Mouse (Mus musculus) neural tube, embryonic 13.5 days (tissue): ENCODE measurements around the gene Etv5. TPM values are rescaled to one million over a fixed set of nuclear protein-coding genes. Genes with fewer than 3 reads are reported as not detected.

Experiments used
- ATAC-seq: fragments of 200-750 bp; cut with Nextera tagmentation; 2 replicates; pipeline ENCODE4 v1.8.0; 2017; ENCODE audit warnings: low read depth, mild to moderate bottlenecking, moderate TSS enrichment, moderate library complexity
- H3K27ac ChIP-seq: fragments of 300-500 bp; sonication (generic); replicated peaks from 2 replicates; pipeline ENCODE4 v1.5.1; 2015; ENCODE audit warnings: moderate library complexity, mild to moderate bottlenecking, inconsistent platforms
- H3K27me3 ChIP-seq: fragments of 300-500 bp; sonication (generic); 2 replicates; pipeline ENCODE4 v1.6.1; 2015; ENCODE audit warnings: mild to moderate bottlenecking, inconsistent platforms
- H3K36me3 ChIP-seq: fragments of 300-500 bp; sonication (generic); 2 replicates; pipeline ENCODE4 v1.6.1; 2015; ENCODE audit warnings: mild to moderate bottlenecking, inconsistent platforms
- H3K4me1 ChIP-seq: fragments of 300-500 bp; sonication (generic); replicated peaks from 2 replicates; pipeline ENCODE4 v1.6.1; 2015; ENCODE audit warnings: inconsistent platforms
- H3K4me2 ChIP-seq: fragments of 300-500 bp; sonication (generic); 2 replicates; pipeline ENCODE4 v1.6.1; 2015; ENCODE audit warnings: inconsistent platforms, mild to moderate bottlenecking, moderate library complexity
- H3K4me3 ChIP-seq: fragments of 300-500 bp; sonication (generic); 2 replicates; pipeline ENCODE4 v1.5.1; 2015; ENCODE audit warnings: mild to moderate bottlenecking, inconsistent platforms
- H3K9ac ChIP-seq: fragments of 300-500 bp; sonication (generic); 2 replicates; pipeline ENCODE4 v1.6.1; 2015; ENCODE audit warnings: moderate library complexity, mild to moderate bottlenecking, inconsistent platforms
- H3K9me3 ChIP-seq: fragments of 300-500 bp; sonication (generic); 2 replicates; pipeline ENCODE4 v1.6.1; 2016; ENCODE audit warnings: inconsistent platforms
- WGBS: fragments of 180-500 bp; shearing (Covaris S2); methylation state at CpG from one replicate; pipeline ENCODE4 v1.1.7; 2015; 5-methylcytosine and 5-hydroxymethylcytosine counted together
- polyA plus RNA-seq: library from polyadenylated mRNA; unstranded; fragments of >200 nt; fragmentation: Nextera tagmentation; extraction: Ambion mirVana; gene quantifications from 2 replicates; pipeline ENCODE4 v1.2.1, GENCODE M21; 2015

Etv5 gene
- polyA plus RNA-seq, 1 experiment from 2014 or later = 28.1 TPM

DNA sequence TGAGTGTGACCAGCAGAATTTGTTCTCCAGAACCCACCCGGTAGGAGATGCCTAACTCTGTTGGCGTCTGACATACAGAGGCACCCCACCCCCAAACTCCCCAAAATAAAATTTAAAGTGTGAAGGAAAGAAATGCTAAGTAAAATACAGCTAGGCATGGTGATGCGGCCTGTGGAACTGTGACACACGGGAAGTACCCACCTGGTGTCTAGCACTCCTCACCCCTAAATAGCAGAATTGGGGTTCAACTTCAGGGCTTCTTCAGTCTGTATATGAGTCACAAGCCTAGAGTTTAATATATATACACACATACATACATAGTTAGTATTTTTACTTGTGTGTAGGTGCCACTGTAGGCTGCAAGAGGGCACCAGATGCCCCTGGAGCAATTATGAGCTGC is 32.8 kb downstream of the Etv5 start:
- Histone ChIP-seq H3K9ac (no peak overlapping the region), H3K4me3 (no peak overlapping the region), H3K27ac (no peak overlapping the region), H3K9me3 (no peaks in the 10 kb centered on the region), H3K4me2 (no peak overlapping the region), H3K27me3 (no peaks in the 10 kb centered on the region), H3K4me1 (peaks cover 8% of the 10 kb centered on the region), H3K36me3 (no peaks in the 10 kb centered on the region)
- 90% methylated on average over 4 of the region's 4 CpGs for WGBS
- ATAC-seq = no peak

DNA sequence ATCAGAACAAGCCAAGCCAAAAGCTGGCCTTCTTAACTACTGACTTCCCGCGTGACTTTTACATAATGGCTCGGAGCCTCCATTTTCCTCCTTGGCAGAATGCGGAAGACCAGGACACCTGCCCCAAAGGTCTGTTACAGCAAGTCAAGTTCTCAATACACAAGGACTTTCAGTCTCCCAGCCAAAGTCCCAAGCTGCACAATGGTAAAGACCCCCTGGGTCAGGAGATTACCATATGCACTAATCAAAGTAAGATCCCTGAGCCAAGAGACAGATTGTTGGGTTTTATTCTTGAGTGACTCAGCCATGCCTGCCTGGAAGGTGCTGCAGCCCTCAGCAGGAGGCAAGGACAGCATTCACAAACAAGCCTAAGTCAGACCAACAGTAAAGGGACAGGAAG is 33.5 kb downstream of the Etv5 start:
- no peak for ATAC-seq
- H3K36me3 ChIP-seq = no peaks in the 10 kb centered on the region
- no peak overlapping the region for H3K9ac ChIP-seq
- H3K9me3 ChIP-seq = no peaks in the 10 kb centered on the region
- WGBS = 84% methylated on average over 4 of the region's 4 CpGs
- no peak overlapping the region for H3K4me3 ChIP-seq
- no peaks in the 10 kb centered on the region for H3K27me3 ChIP-seq
- H3K4me2 ChIP-seq = no peak overlapping the region
- H3K4me1 ChIP-seq = peaks cover 3% of the 10 kb centered on the region; the same call in 1 of the 2 replicates
- no peak overlapping the region for H3K27ac ChIP-seq

DNA sequence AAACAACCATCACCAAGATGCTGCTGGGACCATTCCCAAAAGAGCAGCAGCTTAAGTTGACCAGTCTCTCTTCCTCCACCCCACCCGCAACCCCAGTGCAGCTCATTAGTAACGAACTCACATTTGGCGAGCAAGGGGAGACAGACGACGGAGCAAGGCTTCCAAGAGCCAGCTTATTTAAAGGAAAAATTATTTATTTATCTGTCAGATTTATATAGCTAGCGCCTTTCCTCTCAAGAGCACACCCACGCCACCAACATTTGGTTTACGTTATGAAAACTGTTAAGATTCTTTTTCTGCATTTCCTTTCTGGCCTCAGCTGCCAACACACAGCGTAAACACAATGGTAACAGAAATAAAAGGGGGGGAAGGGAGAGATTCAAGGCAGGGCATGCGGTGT is 34.0 kb downstream of the Etv5 start:
- no peak for ATAC-seq
- H3K27me3 ChIP-seq = no peaks in the 10 kb centered on the region
- H3K36me3 ChIP-seq = no peaks in the 10 kb centered on the region
- H3K9ac ChIP-seq = no peak overlapping the region
- H3K4me1 ChIP-seq = peaks cover 3% of the 10 kb centered on the region; the same call in 1 of the 2 replicates
- H3K4me3 ChIP-seq = no peak overlapping the region
- no peak overlapping the region for H3K27ac ChIP-seq
- 81% methylated on average over 10 of the region's 10 CpGs for WGBS
- no peak overlapping the region for H3K4me2 ChIP-seq
- H3K9me3 ChIP-seq = no peaks in the 10 kb centered on the region

DNA sequence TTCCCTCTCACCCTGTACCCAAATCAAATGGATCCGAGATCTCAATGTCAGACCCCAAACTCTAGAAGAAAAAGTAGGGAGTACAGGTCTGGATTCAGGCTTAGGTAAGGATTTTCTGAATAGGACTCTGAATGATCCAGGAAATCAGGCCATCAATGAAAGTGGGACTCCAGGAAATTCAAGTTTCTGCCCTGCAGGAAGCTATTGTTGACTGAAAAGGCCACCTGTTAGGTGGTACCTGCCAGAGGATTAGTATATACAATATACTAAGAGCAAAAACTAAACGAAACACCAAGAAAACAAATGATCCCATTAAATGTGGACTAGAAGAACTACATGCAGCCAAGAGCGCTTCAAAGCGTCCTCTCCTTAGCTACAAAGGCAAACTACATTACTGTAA is 35.8 kb downstream of the Etv5 start:
- H3K4me1 ChIP-seq = peaks cover 3% of the 10 kb centered on the region; the same call in 1 of the 2 replicates
- H3K9ac ChIP-seq = no peak overlapping the region
- no peaks in the 10 kb centered on the region for H3K9me3 ChIP-seq
- H3K4me3 ChIP-seq = no peak overlapping the region
- 93% methylated on average over 4 of the region's 4 CpGs for WGBS
- no peak overlapping the region for H3K4me2 ChIP-seq
- H3K36me3 ChIP-seq = no peaks in the 10 kb centered on the region
- no peak for ATAC-seq
- no peak overlapping the region for H3K27ac ChIP-seq
- no peaks in the 10 kb centered on the region for H3K27me3 ChIP-seq

DNA sequence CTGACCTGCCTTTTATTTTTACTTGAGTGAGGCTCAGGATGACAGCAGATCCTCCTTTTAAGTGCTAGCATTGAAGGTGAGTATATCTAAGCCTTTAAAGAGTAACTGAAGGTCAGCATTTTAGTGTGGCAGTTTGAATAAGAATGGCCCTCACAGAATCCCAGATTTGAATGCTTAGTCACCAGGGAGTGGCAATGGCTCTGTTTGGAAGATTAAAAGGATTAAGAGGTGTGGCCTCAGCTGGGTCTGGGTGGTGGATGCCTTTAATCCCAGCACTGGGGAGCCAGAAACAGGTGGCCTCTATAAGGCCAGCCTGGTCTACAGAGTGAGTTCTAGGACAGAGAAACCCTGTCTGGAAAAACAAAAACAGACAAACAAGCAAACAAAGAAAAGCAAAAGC is 36.9 kb downstream of the Etv5 start:
- Histone ChIP-seq H3K36me3 (no peaks in the 10 kb centered on the region), H3K4me1 (peaks cover 3% of the 10 kb centered on the region; the same call in 1 of the 2 replicates), H3K27me3 (no peaks in the 10 kb centered on the region), H3K9ac (no peak overlapping the region), H3K4me2 (no peak overlapping the region), H3K27ac (no peak overlapping the region), H3K9me3 (no peaks in the 10 kb centered on the region), H3K4me3 (no peak overlapping the region)
- ATAC-seq = no peak

DNA sequence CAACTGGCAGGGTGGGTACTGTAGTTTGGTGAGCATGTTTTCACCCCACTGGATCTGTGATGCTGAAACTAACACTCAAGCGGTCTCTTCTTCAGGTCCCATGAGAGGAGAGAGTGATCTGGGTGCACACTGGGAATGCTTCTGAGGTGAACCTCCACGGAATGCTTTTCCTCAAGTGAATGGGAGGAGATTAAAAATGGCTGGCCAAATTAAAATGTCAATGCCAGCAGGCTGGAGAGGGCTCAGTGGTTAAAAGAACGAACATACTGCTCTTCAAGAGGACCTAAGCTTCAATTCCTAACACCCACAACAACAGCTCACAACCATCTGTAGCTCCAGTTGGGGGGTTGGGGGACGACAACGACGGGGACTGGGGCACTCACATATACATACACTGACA is 39.3 kb downstream of the Etv5 start:
- Histone ChIP-seq H3K4me2 (no peak overlapping the region), H3K9me3 (no peaks in the 10 kb centered on the region), H3K27me3 (no peaks in the 10 kb centered on the region), H3K27ac (no peak overlapping the region), H3K4me3 (no peak overlapping the region), H3K9ac (no peak overlapping the region), H3K36me3 (no peaks in the 10 kb centered on the region), H3K4me1 (no peaks in the 10 kb centered on the region)
- 83% methylated on average over 6 of the region's 6 CpGs for WGBS
- no peak for ATAC-seq

DNA sequence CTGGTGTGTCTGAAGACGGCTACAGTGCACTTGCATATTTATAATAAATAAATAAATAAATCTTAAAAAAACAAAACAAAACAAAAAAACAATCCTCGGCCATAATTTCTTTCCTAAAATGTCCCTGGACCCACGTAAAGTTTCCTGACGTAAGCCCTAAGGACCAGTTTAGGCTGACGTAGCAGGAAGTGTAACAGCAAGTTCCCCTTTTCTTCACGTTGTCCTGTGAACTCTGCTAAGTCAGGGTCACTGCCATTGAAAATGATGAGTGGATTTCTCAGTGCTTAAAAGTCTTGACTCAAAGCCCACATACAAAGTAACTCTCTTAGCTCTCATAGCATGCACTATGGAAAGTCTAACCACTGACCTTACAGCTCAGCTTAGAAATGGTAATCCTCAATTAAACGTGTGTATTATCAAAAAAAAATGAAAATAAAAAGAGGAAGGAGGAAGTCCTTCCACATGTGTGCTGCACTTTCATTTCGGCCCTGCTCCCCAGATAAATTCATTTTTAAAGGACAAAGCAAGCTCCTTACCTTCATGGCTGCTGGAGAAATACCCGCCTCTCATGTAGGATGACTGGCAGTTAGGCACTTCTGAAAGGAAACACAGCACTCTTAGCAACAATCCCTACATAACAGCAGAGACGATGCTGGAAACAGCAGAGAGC is 40.6 kb downstream of the Etv5 start:
- no peaks in the 10 kb centered on the region for H3K9me3 ChIP-seq
- H3K27me3 ChIP-seq = no peaks in the 10 kb centered on the region
- H3K4me2 ChIP-seq = no peak overlapping the region
- no peak overlapping the region for H3K9ac ChIP-seq
- H3K36me3 ChIP-seq = no peaks in the 10 kb centered on the region
- 89% methylated on average over 10 of the region's 10 CpGs for WGBS
- ATAC-seq = no peak
- H3K27ac ChIP-seq = no peak overlapping the region
- no peaks in the 10 kb centered on the region for H3K4me1 ChIP-seq
- H3K4me3 ChIP-seq = no peak overlapping the region

DNA sequence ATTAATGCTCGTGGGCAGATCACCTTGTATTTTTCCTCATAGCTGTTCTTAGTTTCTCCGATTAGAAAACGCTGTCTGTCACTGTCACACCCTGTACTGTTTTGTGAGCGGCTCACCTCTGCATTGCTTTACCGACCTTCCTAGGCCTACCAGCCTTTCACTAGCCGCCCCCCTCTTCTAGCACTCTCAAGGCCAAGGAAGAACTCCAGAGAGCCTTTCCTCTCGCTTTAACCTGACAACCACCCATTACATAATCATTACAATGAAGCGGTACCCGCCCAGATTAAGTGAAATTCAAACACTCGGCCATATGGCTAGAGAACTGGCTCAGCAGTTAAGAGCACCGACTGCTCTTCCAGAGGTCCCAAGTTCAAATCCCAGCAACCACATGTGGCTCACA is 41.2 kb downstream of the Etv5 start:
- WGBS = 88% methylated on average over 11 of the region's 11 CpGs
- no peak overlapping the region for H3K4me3 ChIP-seq
- H3K27ac ChIP-seq = no peak overlapping the region
- H3K36me3 ChIP-seq = no peaks in the 10 kb centered on the region
- H3K9ac ChIP-seq = no peak overlapping the region
- H3K4me2 ChIP-seq = no peak overlapping the region
- no peaks in the 10 kb centered on the region for H3K4me1 ChIP-seq
- no peaks in the 10 kb centered on the region for H3K9me3 ChIP-seq
- ATAC-seq = no peak
- H3K27me3 ChIP-seq = no peaks in the 10 kb centered on the region

DNA sequence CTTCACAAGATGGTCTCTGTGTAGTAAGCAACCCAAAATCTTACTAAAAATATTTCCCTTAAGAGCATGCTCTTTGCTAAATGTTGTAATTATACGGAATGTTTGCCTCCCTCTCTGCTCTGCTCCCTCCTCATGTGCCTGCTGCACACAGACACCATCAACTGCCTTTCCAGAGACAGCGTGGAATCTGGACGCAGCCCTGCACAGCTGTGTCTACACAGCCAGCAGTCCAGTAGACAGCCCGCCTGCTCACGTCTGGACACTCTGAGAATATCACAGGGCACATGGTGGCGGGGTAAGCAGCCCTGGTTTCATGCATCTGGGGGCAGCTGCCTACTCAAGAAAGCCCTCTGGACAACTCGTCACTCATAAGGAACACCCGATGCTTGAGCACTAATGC is 43.1 kb downstream of the Etv5 start:
- H3K36me3 ChIP-seq = no peaks in the 10 kb centered on the region
- WGBS = 80% methylated on average over 8 of the region's 8 CpGs
- no peaks in the 10 kb centered on the region for H3K9me3 ChIP-seq
- no peaks in the 10 kb centered on the region for H3K4me1 ChIP-seq
- no peak for ATAC-seq
- H3K4me3 ChIP-seq = no peak overlapping the region
- no peak overlapping the region for H3K9ac ChIP-seq
- no peaks in the 10 kb centered on the region for H3K27me3 ChIP-seq
- H3K4me2 ChIP-seq = no peak overlapping the region
- no peak overlapping the region for H3K27ac ChIP-seq

DNA sequence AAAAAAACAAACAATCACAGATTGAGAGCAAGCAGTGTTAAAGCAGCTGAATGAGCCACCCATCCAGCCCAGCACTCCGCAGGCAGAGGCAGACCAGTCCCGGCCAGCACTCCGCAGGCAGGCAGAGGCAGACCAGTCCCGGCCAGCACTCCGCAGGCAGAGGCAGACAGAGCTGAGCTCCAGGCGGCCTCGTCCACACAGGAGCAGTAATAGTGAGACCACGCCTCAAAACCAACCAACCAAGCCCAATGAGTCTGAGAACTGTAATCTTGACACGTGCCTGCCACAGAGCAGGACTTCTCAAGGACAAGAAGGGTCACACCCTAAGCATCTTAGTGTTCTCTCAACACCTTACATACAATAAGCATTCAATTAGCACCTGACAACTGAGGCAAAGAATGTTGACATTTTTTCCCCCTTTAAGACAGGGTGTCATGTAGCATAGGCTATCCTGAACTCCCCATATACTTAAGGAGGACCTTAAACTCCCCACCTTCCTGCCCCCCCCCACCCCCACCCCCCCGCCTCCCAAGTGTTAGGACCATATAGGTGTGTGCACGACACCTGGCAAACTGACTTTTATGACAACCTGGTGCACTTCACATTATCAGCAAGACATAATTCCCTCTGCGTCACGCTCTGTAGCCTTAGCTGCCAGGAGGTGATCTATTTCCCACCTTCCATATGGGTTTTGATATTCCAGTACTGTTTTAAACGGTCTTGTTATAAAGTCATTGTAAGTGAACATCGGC is 44.2 kb downstream of the Etv5 start:
- no peak for ATAC-seq
- WGBS = 78% methylated on average over 15 of the region's 15 CpGs
- no peaks in the 10 kb centered on the region for H3K9me3 ChIP-seq

DNA sequence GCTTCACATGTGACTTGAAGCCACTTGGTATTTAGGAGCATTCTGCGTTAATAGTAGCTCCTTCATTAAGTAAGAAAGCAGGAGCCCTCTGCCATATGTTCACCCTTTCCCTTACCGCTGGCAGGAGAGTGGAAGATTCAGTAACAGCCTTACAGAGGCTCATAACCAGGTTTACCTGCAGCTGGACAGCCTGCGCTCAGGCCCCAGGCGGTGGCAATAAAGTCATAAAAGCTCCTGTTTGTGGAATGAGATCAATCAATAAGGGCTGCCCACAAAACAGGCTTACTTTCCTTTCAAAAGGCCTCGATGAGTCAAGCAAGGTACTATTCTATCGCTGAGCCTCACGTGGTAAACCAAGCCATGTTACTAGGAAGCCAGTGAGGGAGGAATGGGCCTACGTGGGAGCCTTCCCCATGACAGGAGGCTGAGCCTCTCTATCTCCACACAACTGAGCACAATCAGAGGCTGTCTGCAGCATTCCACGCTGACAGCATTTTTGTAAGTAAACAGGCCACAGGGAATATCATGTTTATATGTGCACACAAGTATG is 49.1 kb downstream of the Etv5 start:
- H3K27ac ChIP-seq = peak overlapping the region; percentile 54

More for the DNA sequence above, 44.2 kb downstream of the Etv5 start:
- H3K4me1 ChIP-seq = peaks cover 10% of the 10 kb centered on the region; the same call in 1 of the 2 replicates
- H3K4me2 ChIP-seq = no peak overlapping the region
- no peaks in the 10 kb centered on the region for H3K36me3 ChIP-seq
- no peak overlapping the region for H3K4me3 ChIP-seq
- no peaks in the 10 kb centered on the region for H3K27me3 ChIP-seq
- no peak overlapping the region for H3K27ac ChIP-seq
- no peak overlapping the region for H3K9ac ChIP-seq

DNA sequence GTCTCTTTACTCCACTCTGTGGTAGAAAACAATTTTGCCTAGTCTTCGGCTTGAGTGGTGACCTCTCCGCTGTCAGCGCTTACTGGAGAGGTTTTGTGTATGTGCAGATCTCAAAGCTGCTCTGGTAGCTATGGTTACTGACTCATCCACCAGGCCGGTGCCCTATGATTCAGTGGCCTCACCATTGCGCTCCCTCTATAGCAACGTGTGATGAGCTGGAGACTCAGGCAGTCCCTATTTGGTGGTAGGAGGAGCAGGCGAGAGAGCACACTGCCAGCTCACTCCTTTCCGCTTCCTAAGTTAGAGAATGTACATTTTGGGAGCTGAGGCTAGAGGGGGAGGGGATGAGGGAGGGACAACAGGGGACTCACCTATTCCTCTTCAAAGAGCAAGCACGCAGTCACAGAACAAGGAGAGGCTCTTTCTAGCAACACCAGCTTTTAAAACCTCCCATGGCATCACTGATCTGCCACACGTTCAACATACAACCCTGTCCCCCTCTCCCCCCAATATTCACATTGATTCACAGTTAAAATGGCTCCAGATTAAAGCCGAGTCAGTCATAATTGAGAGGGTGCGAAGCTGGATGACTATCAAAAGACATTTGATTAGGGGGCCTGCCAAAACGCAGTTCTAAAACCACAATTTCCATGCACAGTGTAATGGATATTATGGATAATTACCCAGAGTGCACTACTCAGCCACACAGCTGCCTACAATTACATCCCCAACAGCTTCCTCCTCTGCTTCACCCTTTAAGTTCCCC is 50.2 kb downstream of the Etv5 start:
- Histone ChIP-seq H3K36me3 (no peaks in the 10 kb centered on the region), H3K9me3 (no peaks in the 10 kb centered on the region), H3K27ac (peak overlapping the region; percentile 54), H3K27me3 (no peaks in the 10 kb centered on the region), H3K4me1 (peaks cover 23% of the 10 kb centered on the region; the same call in 1 of the 2 replicates), H3K4me2 (no peak overlapping the region), H3K9ac (no peak overlapping the region), H3K4me3 (no peak overlapping the region)
- 64% methylated on average over 13 of the region's 13 CpGs for WGBS
- ATAC-seq = no peak

More for the DNA sequence above, 49.1 kb downstream of the Etv5 start:
- ATAC-seq = no peak
- no peak overlapping the region for H3K4me3 ChIP-seq
- H3K9ac ChIP-seq = no peak overlapping the region
- no peaks in the 10 kb centered on the region for H3K27me3 ChIP-seq
- H3K9me3 ChIP-seq = no peaks in the 10 kb centered on the region
- peaks cover 23% of the 10 kb centered on the region; the same call in 1 of the 2 replicates for H3K4me1 ChIP-seq
- H3K36me3 ChIP-seq = no peaks in the 10 kb centered on the region
- WGBS = 44% methylated on average over 9 of the region's 9 CpGs
- H3K4me2 ChIP-seq = no peak overlapping the region
